Mouse (Mus musculus) CD4-positive, CD25-positive, alpha-beta regulatory T cell, adult 2 months (primary cell): ENCODE measurements around the gene Arsb.

Experiments
- DNase-seq: peaks from one replicate; pipeline ENCODE4 v3.0.0-alpha.2; 2012; ENCODE audit warnings: low read depth, low spot score

Arsb gene

DNA sequence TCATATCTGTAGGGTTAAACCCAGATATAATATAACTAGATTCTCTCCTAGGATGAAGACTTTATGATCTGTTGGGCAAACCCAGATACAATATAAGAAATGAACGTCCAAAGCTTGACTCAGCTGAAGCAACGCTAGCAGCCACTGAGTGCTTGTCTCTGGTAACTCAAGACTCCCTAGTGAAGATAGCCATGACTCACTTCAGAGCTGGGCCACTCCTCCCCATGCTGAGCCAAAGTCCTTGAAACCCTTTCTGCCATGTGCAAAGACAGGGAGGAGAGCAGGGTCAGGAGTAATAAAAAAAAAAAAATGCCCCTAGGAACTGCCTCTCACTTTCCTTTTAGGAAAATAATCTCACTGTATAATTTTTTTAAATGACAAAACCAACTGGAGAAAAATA, 68.7 kb downstream of the Arsb start:
- no peak for DNase-seq

DNA sequence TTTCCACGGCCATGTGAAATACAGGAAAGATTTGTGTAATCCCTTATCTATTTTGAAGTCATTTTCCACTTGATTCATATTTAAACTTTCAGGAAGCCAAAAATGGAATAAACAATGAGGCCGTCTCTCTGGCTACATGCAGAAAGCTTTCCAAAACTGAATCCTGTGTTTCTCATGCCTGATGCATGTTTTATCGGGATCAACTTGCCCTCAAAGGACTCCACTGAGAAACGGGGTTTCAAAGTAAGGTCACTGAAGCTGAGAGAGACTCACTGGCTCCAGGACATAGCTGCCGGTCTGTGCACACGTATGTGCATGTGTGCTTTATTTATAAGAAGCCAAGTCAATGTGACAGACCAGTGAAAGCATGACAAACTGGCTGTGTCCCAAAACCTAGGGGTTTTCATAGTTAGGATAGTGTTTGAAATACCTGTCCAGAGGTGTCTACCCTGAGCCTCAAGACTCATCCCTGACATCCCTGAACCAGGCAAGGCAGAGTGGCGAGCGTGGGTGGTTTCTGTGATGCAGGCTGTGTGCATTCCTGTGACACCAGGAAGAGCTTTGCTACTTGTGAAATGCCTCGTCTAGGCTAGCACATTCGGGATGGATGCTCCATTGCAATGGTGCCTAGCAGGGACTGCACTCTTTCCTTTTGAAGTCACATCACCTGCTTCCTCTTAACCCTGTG, 75.5 kb downstream of the Arsb start:
- no peak for DNase-seq

DNA sequence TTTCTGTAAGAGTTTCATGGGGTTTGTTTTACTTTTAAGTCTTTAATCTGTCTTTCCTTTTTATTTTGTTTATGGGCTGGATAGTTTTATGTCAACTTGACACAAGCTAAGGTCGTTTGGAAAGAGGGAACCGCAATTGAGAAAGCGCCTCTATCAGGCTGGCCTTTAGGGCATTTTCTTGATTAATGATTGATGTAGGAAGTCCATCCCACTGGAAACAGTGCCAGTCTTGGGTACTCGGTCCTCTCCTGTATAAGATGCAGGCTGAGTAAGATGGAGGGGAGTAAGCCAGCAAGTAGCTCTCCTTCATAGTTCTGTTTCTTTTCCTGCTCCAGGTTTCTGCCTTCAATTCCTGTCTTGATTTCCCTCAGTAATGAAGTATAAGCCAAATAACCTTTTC, 76.2 kb downstream of the Arsb start:
- DNase-seq = no peak

DNA sequence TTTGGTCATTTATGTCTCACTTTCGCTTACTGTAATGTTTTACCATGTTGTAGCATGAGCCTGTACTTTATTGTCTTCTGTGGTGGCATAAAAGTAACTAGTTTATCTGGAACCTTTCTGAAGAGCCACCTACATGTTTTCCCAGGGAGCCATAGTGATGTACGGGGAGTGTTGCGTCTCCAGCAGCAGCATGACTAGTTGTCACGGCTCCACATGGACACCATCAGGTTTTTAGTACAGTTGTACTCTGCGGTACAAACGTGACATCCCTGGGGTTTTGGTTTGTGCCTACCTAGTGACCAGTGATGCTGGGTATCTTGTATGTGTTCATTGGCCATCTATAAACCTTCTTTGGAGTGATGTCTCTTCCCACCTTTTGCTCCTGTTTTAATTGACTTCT, 77.2 kb downstream of the Arsb start:
- DNase-seq = no peak

DNA sequence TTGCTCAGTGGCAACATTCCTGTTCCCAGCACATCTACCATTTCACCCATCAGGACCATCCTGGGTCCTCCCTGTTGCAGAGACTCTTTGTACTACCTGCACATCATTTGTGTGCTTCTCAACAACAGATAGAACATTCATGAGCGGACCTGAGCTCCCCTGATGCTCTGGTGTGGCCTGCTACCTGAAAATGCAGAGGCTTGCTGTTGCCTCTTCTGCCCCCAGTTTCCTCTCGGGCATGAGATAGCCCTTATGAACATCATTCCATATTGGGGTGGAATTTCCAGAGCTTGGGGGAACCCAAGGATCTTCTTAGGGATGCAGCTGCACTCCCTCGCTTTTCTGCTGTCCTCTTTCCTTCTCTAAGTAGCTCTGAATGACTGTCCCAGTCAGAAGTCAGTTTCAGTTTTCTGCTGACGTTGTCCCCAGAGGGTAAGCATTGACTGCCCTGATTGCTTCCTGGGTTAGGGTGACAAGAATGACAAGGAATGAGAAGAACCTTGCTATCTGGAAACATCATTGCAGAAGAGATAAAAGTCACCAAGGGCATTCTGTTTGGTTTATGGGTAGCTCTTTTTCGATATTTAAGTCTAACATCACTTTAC, 78.4 kb downstream of the Arsb start:
- DNase-seq = no peak

DNA sequence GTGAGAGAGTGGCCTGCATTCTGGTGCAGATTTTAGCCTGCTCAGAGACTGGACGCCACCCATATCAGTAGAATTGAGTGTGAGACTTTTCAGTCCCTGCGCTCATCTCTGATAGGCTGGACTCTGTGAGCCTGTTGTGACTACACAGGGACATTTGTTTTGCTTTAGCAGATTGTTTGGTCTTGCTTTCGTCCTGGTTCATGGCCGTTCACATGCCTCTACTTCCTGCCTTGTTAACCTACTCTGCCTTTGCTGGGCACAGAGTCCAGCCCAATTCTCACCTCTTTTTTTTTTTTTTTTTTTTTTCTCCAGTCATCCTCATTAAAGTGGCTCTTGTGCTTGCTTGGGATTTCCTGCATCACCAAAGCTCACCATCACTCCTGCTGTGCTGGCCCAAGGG, 79.2 kb downstream of the Arsb start:
- DNase-seq = no peak

DNA sequence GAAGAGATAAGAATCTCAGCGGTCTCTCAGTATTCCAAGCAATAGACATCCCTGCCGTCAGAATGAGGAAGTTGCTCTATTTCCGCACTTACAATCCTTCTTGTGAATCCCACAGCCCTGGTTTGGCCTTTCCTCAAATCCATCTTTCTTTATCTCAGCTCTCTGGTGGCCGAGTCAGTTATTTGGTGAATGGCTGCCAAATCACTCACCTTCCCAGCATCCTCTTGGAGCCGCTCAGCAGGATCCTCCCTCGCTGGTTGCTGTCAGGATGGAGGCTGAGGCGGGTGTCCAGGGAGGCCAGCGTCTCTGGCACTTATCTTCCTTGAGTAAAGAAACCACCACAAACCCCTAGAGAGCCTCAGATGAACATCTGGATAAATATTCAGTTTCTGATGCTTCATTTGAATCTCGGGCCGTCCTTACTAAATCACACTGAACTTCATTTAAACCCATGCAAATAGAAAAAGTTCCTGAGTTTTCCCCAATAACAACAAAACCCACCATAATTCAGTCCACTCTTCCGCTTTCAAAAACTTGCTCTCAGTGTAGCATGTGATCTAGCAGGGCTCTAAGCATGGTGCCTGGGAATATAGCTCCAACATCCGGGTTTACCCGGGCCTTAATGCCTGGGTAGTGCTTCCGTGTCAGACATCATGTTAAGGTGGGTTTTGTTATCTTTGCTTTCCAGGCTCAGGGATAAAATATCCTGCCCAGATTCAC, 81.1 kb downstream of the Arsb start:
- DNase-seq = no peak

DNA sequence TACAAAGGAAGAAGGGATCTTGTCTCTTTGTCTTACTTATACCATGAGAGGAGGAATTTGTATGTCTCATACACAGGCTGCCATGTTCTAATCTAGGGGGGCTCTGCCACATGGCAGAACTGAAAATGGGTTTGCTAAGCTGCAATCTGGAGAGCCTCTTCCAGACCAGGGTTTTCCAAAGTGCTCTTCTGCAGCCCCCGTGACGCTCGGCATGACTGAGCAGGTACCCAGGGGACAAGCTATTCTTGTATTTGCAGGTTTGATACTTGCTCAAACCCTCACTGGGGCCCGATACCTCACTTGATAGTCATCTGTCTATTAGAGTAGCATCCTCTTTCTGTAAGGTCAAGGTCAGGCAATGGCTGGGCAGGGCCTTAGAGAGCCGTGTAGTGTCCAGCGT, 82.3 kb downstream of the Arsb start:
- DNase-seq = no peak

DNA sequence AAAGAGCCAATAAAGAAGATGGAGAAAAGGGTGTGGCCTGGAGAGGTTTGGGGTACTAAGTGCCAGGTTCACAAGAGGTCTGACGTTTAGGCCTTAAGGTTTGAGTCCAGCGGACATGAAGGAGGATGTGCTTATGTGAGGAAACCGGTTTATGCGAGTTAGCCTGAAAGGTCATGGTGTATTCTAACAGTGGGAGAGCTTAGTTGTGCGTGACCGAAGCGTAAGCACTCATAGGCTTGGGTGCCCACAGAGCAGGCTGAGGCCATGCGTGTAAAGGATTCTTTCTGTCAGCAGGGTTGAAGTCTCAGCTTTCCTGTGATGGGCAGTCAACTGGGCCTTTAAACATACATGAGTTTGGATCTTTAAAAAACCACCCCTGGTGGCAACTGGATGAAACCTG, 82.9 kb downstream of the Arsb start:
- DNase-seq = no peak

DNA sequence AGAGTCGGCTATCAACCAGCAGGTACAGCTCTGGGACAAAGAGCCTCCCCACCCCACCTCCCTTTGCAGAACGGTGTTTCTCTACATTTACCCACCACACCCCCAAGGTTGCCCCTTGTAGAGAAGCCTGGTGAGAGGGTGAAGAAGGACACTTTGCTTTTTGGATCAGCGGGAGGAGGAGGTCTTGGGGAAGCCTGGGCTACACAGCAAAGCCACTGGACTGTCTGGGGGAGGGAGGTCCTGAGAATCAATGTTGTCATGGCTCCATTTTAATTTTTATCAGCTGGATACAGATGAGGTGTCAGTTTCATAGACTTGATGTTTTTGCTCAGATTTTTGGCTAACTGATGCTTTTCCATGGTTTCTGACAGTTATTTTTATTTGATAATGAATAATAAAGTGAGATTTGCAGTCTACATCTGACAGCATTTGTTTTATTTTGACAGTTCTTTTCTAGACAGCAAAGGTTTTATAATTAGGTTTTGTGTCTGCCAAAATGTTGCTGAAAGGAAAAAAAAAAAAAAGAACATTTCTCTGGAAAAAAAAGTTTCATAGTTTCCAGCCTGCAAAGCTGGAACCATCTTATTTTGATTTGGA, 83.6 kb downstream of the Arsb start:
- no peak for DNase-seq

DNA sequence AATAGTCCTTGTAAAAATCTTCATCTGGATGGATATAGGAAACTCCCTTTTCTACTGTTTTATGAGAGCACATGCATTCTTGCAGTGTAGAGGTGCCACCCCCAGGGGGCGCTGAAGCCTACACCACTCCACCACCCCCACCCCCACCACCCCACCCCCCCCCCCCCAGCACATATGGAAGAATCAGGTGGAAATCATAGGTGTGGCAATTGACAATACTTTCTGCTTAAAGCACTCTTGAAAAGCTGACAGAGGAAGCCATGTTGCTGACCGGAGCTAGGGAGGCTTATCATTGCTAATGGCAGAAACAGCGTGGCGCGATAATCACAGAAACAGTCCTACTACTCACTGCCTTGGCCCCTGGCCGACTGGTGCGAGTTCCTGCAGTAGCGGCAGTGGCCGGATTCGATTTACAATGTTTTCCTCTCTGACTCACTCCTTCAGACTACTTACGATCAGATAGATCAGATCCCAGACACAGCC, 84.3 kb downstream of the Arsb start:
- DNase-seq = peak; percentile 53

DNA sequence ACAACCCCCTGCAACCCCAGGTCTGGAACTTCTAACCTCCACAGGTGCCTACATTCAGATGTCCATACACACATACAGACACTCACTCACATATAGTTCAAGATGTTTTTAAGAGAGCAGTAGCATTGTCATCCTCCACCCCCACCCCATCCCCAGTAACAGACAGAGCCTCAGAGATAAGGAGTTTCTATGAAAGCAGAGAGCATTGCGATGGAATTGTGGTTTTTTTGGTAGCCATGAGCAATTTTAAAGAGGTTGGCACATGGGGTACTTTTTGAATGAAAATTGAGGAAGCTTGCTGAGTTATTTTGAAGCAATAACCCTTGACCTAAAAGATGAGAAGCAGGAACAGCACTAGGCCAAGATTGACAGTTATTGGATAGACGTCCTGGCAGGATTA, 89.8 kb downstream of the Arsb start:
- DNase-seq = no peak

DNA sequence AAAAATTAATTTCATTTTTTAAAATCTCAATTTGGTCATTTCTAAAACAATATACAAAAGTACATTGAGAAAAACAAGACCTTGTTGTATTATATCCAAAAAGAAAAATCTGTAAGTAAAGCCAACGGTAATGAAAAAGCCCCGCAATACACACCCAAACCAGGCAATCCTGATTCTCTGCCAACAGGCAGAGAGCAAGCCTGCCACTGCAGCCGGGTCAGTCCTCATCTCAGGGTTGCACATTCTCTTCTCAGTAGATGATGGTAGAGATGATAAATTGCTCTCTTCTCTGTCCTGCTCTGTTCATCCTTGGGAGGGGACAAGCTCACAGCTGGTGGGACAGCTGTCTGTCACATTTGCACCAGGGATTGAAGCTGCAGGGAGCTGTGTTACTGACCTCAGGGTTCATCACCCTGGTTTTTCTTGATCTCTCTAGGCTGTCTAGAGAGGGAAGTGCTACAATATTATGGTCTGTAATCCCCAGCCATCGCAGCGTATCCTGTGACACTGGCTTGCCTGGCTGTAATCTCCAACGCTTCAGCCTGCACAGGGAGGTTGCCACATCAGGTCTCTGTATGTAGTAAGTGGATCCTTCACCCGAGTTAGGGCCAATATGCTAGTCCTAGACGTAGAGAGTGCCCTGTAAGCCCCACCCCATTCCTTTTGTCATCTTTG, 92.8 kb downstream of the Arsb start:
- DNase-seq = no peak

DNA sequence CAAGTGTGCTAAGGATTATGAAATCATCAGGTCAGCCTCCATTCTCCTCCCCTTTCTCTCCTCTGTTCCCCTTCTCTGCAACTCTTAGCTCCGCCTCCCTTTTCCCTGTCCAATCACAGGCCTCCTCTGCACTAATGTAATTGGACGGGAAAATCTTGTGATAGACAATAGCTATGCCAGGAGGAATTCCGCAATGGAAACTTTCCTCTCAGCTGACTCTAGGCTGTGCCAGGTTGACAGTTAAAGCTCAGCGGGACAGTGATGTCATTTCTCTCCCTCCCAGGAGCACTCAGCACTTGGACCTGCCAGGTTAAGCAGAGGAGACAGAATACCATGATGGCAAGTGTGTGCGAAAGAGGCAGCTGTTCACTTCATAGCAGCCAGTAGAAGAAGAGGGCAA, 95.2 kb downstream of the Arsb start:
- no peak for DNase-seq

DNA sequence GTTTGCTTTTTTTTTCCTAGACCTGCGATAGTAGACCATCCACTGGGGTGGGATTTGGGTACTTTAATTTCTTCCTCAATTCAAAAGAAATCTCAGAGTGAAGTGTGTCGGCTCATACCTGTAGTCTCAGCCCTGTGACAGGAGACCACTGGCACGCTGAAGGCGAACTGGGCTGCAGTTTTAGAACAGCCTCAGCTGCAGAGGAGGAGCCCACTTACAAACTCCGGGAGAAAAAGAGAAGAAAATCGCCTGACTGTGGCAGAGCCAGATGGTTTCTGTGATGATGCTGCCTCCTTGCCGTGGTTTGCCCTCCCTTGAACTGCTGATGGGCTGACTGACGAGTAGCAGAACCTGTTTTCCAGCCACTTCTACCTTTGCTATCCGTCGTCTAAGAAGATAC, 100.3 kb downstream of the Arsb start:
- DNase-seq = no peak

DNA sequence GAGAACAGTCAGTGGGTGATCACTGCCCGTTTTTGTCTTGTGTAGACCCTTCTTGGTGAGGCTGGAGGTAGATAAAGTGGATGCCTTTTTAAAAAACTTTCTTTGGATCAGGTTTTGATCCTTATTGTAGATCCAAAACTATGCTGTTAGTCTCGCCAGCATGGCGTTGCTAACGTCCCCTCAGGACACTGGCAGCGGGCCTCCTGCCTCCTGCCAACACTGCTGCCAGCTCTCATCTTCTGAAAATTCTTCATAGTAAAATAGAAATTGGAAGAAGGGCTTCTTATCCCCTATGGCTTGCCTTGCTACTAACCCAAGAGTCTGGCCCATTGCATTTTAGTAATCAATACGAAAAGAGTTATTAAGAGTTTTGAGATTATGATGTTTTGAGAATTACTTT, 101.2 kb downstream of the Arsb start:
- DNase-seq = no peak

DNA sequence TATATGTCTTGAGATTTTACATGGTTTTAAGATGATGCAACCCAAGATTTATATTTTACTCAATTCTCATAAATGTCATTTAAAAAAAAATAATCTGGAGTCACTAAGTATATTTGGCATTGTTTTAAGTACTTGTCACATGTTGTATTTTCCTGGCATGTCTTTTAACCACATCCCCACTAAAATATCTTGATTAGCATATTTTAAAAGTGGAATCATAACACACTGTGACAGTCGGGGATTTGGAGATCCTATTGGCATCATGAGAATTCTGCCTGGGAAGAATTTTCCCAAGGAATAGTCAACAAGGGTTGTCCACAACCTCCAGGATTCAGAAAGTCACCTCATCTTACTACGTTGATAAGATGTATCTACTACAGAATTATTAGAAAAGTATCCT, 106.5 kb downstream of the Arsb start:
- no peak for DNase-seq

DNA sequence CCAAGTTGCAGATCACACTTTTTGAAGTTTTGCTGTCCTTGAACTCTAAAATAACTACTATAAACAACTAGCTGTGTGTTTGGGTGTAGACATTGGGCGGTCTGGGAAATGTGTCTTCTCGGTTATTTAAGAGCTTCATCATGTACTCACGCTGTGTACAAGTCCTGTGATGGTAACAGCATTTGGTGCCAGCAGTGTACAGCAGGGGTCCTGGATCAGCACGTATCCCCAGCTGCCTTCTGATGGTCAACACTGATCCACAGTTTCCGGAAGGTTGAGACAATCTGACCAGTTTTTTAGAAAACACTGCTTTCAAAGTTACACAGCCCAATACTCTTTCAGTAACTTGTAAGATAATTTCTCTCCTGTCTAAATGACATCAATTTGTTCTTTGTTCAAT, 108.0 kb downstream of the Arsb start:
- no peak for DNase-seq

DNA sequence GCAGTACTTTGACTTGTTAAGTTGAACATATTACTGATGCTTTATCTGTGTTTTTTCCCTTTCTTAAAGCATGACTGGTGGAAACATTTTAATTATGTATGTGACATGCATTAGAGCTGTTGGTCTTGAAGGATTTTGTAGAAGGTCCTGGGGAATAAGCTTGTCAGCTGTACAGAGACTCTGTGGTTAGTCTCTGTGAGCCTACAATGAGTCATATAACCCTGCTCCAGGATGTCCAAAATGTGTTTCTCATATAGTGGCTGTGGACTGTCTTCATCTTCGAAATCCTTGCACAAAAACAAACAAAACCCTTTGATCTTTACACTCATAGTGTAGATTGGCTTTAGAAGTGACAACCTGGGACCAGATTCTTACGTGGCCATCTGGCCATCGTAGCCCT, 110.7 kb downstream of the Arsb start:
- no peak for DNase-seq

DNA sequence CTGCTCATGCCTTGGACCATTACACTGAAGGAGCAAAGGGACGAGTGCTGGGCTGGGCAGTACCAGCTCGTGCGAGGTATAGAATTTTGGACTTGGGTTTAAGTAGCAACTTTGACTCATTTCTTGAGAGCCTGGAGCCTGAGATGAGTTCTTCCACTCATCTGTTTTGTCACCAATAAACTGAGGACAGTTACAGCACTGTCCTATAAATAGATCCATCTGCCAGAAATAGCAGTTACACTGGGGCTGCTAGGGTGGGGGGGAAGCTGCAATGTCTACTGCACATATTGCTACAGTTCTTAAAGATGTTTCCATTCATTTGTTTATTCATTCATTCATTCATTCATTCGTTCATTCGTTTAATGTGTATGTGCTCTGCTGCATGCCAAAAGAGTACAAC, 115.6 kb downstream of the Arsb start:
- no peak for DNase-seq

DNA sequence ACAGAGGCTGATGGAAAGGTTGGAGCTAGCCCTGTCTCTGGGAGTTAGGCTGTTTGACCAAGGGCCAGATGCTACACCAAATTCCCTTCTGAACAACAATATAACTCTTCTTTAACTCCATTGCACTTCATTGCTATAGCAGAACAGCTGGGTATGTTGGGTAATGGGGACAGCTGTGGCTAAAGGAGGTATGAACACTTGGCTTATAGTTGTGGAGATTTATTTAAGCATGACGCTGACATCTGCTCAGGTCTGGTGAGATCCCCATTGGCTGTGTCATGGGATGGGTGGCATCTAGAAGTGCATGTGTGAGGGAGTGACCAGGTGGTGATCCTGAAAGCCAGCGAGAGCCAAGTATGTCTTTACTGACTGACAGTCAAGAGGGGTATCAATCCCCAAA, 116.8 kb downstream of the Arsb start:
- no peak for DNase-seq

DNA sequence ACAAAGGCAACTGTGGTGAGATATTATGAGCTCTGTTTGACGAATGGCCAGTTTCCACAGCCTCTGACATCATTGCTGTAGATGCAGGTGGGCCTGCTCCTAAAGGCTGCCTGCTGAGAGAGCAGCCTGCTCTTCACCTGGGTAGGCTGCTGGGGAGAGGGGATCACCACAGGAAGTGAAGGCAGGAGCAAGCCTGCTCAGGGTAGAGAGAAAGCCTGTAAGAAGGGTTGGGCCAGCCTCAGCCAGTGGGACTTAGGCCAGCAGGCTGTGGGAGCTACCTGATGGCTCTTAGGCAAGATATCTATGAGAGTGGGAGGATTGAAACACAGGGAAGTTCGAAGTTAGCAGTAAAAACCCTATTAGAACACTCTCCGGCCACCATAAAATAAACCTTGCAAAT, 117.5 kb downstream of the Arsb start:
- no peak for DNase-seq
